ENCODE assay signal across 15 mouse cellular contexts in the genomic region with DNA sequence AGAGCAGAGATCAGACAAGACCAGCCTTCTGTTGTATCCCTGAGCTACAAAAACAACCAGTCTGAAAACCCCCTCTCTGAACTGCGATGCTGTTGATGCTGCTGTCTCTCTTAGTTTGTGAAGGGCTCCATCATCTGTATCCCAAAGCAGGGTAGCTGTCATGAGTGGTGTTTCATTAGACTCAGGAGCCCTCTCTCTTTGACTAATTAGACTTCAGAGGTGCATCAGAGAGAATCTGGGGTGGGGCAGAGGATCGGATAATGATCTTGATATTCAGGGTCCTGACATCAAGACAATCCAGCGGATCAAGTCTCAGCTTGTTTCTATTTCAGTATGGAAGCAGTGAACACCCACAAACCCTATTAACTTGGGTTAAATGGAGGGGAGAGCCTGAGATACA.
DNase-seq lines count a peak whose midpoint lies in the region; ATAC-seq lines count a peak whose summit lies in the region.
"Had no signal": no experiment of that assay in that cellular context is flagged by ENCODE, and none has a peak within 500 bp of the region (broad histone marks: within the 10 kb centered on the region; RNA-seq: fewer than 3 reads in every experiment).

No protein-coding gene starts in this region.

- no peaks in the 10 kb centered on the region for H3K9me3 ChIP-seq in forebrain, embryonic 11.5 days (ENCODE audit: control insufficient read depth, low read length)
- H3K9me3 ChIP-seq in hindbrain, embryonic 10.5 days, result no peaks in the 10 kb centered on the region
- no peaks in the 10 kb centered on the region for H3K9me3 ChIP-seq in midbrain, embryonic 10.5 days (replicated peaks)
- H3K9me3 ChIP-seq in neural tube, embryonic 14.5 days (ENCODE audit: control insufficient read depth, low read length), result no peaks in the 10 kb centered on the region
- H3K9me3 ChIP-seq: intestine, embryonic 15.5 days; kidney, embryonic 15.5 days; lung, embryonic 15.5 days had no signal

- 34% methylated on average over 3 of the region's 3 CpGs for WGBS in forebrain, embryonic 11.5 days
- WGBS in hindbrain, embryonic 10.5 days, result 59% methylated on average over 3 of the region's 3 CpGs
- whole genome bisulfite sequencing in midbrain, embryonic 10.5 days, result 75% methylated on average over 3 of the region's 3 CpGs
- WGBS in neural tube, embryonic 14.5 days, result 57% methylated on average over 3 of the region's 3 CpGs

- DNase-seq in forebrain, embryonic 11.5 days (ENCODE audit: low spot score), result no peak
- no peak for DNase-seq in hindbrain, embryonic 10.5 days (ENCODE audit: low spot score)
- no peak for DNase-seq in midbrain, embryonic 10.5 days (ENCODE audit: low spot score)
- no peak for DNase-seq in gastrocnemius, adult 18-20 months (ENCODE audit: low spot score)
- no peak for DNase-seq in cerebellum, adult 9-11 months
- DNase-seq in left cerebral cortex, postnatal 4 days, result no peak
- DNase-seq: adrenal gland, adult 2 months; thymus, postnatal 25 days had no signal

- peak; percentile 60 for ATAC-seq in forebrain, embryonic 11.5 days (replicated peaks; ENCODE audit: low FRiP score)
- peak; percentile 25; the same call in 1 of the 2 replicates for ATAC-seq in neural tube, embryonic 14.5 days (ENCODE audit: low read depth)
- ATAC-seq: intestine, embryonic 15.5 days had no signal

- intact Hi-C loops in left cerebral cortex, postnatal 4 days (cut with DNase I), result no loop called here

- H3K4me3 ChIP-seq in forebrain, embryonic 11.5 days (ENCODE audit: low read depth, low read length), result no peak overlapping the region
- H3K4me3 ChIP-seq in hindbrain, embryonic 10.5 days, result no peak overlapping the region
- H3K4me3 ChIP-seq in midbrain, embryonic 10.5 days, result no peak overlapping the region
- H3K4me3 ChIP-seq in neural tube, embryonic 14.5 days (ENCODE audit: low read depth, low read length), result no peak overlapping the region
- H3K4me3 ChIP-seq: intestine, embryonic 15.5 days; kidney, embryonic 15.5 days; lung, embryonic 15.5 days had no signal

- no peak overlapping the region for H3K9ac ChIP-seq in forebrain, embryonic 11.5 days (ENCODE audit: low read length)
- no peak overlapping the region for H3K9ac ChIP-seq in neural tube, embryonic 14.5 days (replicated peaks; ENCODE audit: low read depth, low read length)
- H3K9ac ChIP-seq: intestine, embryonic 15.5 days; kidney, embryonic 15.5 days; lung, embryonic 15.5 days had no signal

- peaks cover 5% of the 10 kb centered on the region; the same call in 1 of the 2 replicates for H3K4me1 ChIP-seq in forebrain, embryonic 11.5 days (replicated peaks; ENCODE audit: control insufficient read depth, insufficient read depth, low read length)
- peaks cover 33% of the 10 kb centered on the region for H3K4me1 ChIP-seq in hindbrain, embryonic 10.5 days (replicated peaks)
- peaks cover 17% of the 10 kb centered on the region for H3K4me1 ChIP-seq in midbrain, embryonic 10.5 days
- peaks cover 5% of the 10 kb centered on the region; the same call in 1 of the 2 replicates for H3K4me1 ChIP-seq in neural tube, embryonic 14.5 days (ENCODE audit: control insufficient read depth, insufficient read depth, low read length)

- H3K27me3 ChIP-seq in forebrain, embryonic 11.5 days (ENCODE audit: control insufficient read depth, insufficient read depth, low read length), result no peaks in the 10 kb centered on the region
- H3K27me3 ChIP-seq in hindbrain, embryonic 10.5 days (ENCODE audit: insufficient read depth, poor library complexity, severe bottlenecking), result no peaks in the 10 kb centered on the region
- H3K27me3 ChIP-seq in midbrain, embryonic 10.5 days (ENCODE audit: low read depth, poor library complexity, severe bottlenecking), result no peaks in the 10 kb centered on the region
- no peaks in the 10 kb centered on the region for H3K27me3 ChIP-seq in neural tube, embryonic 14.5 days (ENCODE audit: control insufficient read depth, insufficient read depth, low read length)
- H3K27me3 ChIP-seq: CH12.LX; intestine, embryonic 15.5 days; kidney, embryonic 15.5 days; lung, embryonic 15.5 days had no signal

- no peaks in the 10 kb centered on the region for H3K36me3 ChIP-seq in forebrain, embryonic 11.5 days (ENCODE audit: control insufficient read depth, insufficient read depth, low read length)
- no peaks in the 10 kb centered on the region for H3K36me3 ChIP-seq in hindbrain, embryonic 10.5 days
- H3K36me3 ChIP-seq in midbrain, embryonic 10.5 days, result no peaks in the 10 kb centered on the region
- no peaks in the 10 kb centered on the region for H3K36me3 ChIP-seq in neural tube, embryonic 14.5 days (ENCODE audit: control insufficient read depth, insufficient read depth, low read length)
- H3K36me3 ChIP-seq: intestine, embryonic 15.5 days; kidney, embryonic 15.5 days; lung, embryonic 15.5 days had no signal

- no peak overlapping the region for H3K4me2 ChIP-seq in forebrain, embryonic 11.5 days (ENCODE audit: low read depth, low read length, severe bottlenecking)
- H3K4me2 ChIP-seq in neural tube, embryonic 14.5 days (ENCODE audit: low read depth, low read length), result no peak overlapping the region
- H3K4me2 ChIP-seq: heart, embryonic 11.5 days; intestine, embryonic 15.5 days; kidney, embryonic 15.5 days; lung, embryonic 15.5 days had no signal

- H3K27ac ChIP-seq in forebrain, embryonic 11.5 days (ENCODE audit: low read depth, low read length), result peak overlapping the region; percentile 48; the same call in 1 of the 2 replicates
- peak overlapping the region; percentile 37; the same call in 1 of the 2 replicates for H3K27ac ChIP-seq in hindbrain, embryonic 10.5 days
- peak overlapping the region; percentile 46; the same call in 1 of the 2 replicates for H3K27ac ChIP-seq in midbrain, embryonic 10.5 days (replicated peaks)
- peak overlapping the region; percentile 52 for H3K27ac ChIP-seq in neural tube, embryonic 14.5 days (ENCODE audit: low read depth, low read length)
- H3K27ac ChIP-seq: intestine, embryonic 15.5 days; kidney, embryonic 15.5 days; lung, embryonic 15.5 days; macrophage had no signal
